Mouse (Mus musculus) activated CD4-positive, CD25-positive, alpha-beta regulatory T cell, adult 4 months (primary cell): ENCODE measurements at regions not wholly inside any gene's neighbourhood (a gene's known extent, or its start where the extent isn't known, plus 50 kb on each side); places are given as distances from the start of the nearest gene placed in this dataset.

Experiments used
- ATAC-seq: one replicate; pipeline ENCODE4 v1.8.0; 2017

GRCm38 (mm10) chr15:57542630-57543029 is 65.2 kb upstream of the Slc22a22 start:
- ATAC-seq, result no peak

- ATAC-seq, result no peak
Measured at GRCm38 (mm10) chr15:57535514-57535913, 58.1 kb upstream of the Slc22a22 start.
